Mouse (Mus musculus): ENCODE results near the gene Akr1b8. TPM values are rescaled to one million over a fixed set of nuclear protein-coding genes. Genes with fewer than 3 reads are reported as not detected.
"Not testable (repeated sequence)": the region's sequence is repeated elsewhere in the genome, so short reads cannot be mapped to it uniquely, and the experiment has no call there.

The Akr1b8 gene
- polyA plus RNA-seq, 1 experiment: 1.00 TPM

DNA sequence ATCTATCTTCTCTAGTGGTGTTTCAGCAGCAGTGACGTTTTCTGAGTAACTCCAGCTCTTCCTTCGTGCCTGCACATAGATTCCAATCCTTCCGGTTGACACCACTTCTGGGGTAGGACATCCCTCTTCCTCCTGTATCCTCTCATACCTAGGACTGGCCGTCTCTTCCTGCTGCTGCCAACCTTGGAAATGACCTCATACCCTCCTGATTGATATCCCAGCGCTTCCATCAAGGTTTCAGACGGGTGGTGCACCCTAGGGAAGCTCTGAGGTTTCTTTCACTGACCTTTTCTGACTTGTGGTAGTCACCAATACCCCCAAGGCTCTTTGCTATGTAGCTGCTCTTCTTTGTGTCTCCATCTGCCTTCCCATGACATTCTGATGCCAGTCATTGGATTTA lies 44.5 kb downstream of the Akr1b8 start:
- no peak for DNase-seq (ENCODE audit: extremely low spot score in 1 of 2, low spot score in 1 of 2)

DNA sequence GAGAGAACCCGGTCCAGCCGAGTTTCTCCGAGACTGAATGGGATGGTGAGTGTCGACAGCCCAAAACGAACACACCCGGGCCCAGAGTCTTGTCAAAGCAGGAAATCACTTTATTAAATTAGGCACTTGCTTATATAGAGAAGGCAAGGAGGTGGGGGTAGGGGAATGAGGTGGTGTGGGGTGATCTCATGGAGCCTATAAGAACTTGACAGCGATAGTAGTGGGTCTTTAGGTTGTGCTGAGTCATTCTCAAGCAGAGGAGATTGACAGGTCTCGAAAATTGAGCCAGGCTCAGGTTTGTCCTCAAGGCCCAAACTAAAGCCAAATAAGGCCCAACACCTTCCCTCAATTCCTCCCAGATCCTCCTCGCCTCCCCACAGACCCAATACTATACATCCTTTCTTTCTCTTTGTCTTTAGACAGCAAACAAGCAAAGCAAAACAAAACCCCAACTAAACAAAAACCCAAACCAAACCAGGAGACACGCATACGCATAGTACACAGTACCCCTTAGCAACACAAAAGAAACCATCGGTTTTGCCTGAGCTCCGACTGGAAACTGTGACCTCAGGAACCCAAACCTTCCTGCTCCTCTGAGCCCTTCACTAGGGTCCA lies 45.8 kb downstream of the Akr1b8 start:
- no peak for DNase-seq (ENCODE audit: extremely low spot score in 1 of 2, low spot score in 1 of 2)

DNA sequence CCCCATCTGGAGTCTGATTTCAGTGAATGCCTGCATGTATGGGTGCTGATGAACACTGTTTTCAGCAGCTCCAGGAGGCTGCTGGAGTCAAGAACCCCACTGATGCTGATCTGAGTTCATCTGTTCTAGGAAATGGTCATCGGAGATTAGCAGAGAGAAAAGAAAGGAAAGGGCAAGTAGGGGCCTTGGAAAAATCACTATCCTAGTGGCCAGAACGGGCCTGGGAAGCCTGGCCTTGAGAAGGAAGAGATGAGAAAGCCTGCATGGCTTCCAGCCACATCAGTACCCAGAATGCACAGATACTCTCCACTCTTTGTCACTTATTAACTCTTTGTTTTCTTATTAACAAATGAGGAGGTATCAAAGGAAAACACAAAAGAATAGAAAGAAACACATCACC lies 46.8 kb downstream of the Akr1b8 start:
- DNase-seq (ENCODE audit: extremely low spot score in 1 of 2, low spot score in 1 of 2): no peak

DNA sequence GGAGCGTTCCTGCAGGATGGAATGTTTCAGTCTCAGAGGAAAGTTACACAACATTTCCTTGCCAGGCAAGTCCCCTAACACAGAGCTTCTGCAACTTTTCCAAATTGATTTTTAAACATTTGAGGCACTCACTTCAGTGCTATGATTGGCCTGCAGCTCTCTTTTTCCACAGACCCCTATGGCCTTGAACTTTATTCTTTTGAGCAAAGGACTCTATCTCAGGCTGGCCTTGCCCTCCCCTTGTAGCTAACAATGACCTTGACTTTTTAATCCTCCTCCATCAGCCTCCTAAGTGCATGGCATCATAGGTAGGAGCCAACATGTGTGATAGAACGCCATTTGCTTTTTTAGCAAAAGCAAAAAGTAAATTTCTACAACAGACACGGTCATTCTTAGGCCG lies 52.8 kb downstream of the Akr1b8 start:
- DNase-seq (ENCODE audit: extremely low spot score in 1 of 2, low spot score in 1 of 2): no peak

DNA sequence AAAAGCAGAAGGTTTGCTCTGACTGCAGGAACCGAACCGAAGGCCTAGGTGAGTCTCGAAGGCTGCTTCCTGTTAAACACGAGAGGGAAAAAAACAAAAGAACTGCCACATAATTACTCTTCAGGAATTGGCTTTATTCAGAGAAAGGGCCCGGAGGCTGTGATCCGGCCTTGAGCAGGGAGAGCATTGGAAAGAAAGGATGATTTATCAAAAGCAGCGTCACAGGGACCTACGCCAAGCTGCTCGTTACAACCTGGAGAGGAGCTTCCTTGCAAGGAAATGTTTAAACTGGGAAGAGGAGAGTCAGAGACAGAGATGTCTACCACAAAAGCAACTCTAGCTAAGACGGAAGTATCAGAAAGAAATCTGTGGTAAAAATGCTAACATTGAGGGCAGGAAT lies 53.5 kb downstream of the Akr1b8 start:
- DNase-seq (ENCODE audit: extremely low spot score in 1 of 2, low spot score in 1 of 2): no peak

DNA sequence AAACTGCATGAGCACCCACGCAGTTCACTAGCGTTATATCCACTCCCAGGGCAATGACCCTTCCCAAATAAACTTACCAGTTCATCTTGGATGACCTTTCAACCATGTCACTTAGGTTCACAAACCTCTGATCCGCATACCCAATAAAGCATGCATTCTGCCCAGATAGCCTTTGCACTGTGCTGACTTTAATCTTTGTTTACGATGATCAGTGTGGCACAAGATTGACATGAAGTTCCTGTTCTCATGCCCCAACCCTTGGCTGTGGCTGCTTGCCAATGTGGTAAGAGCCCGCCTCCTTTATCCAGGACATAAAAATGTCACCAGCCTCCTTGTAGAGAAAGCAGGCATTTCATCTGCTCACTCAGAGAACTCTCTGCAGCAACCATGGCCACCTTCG lies 58.1 kb downstream of the Akr1b8 start, which contains the start of gene Akr1b7:
Akr1b7 (plus strand) TSS at position 312 of the 400 bp plus-strand sequence.
- DNase-seq (ENCODE audit: extremely low spot score in 1 of 2, low spot score in 1 of 2): no peak

DNA sequence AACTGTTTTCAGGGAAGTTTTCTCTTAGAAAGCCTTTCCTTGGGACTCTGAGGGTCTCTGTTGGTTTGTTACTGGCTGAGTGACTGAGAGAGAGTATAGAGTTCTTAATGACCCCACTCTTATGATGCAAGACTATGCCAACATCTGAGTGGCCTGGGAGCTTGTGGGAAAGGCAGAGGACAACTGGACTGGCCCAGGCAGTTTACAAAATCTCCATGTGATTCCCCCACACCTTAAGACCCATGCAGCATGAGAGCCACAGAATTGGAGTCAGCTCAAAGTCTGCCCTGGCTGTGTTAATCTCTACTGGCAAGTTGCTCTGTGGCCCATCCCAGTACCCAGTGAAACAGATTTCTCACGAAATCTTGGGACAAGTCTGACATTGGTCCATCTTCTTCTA lies 58.8 kb downstream of the Akr1b8 start:
- no peak for DNase-seq (ENCODE audit: extremely low spot score in 1 of 2, low spot score in 1 of 2)

DNA sequence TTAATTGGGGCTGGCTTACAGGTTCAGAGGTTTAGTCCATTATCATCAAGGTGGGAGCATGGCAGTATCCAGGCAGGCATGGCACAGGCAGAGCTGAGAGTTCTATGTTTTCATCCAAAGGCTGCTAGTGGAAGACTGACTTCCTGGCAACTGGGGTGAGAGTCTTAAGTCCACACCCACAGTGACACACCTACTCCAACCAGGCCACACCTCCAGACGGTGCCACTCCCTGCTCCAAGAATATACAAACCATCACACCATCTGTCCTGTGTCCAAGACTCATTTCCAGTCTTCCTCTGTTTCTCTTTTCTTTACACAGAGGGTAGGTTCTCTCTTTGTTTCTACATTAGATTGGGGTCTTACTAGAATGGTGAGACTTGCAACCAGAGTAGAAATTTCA lies 59.5 kb downstream of the Akr1b8 start:
- DNase-seq (ENCODE audit: extremely low spot score in 1 of 2, low spot score in 1 of 2): not testable (repeated sequence)

DNA sequence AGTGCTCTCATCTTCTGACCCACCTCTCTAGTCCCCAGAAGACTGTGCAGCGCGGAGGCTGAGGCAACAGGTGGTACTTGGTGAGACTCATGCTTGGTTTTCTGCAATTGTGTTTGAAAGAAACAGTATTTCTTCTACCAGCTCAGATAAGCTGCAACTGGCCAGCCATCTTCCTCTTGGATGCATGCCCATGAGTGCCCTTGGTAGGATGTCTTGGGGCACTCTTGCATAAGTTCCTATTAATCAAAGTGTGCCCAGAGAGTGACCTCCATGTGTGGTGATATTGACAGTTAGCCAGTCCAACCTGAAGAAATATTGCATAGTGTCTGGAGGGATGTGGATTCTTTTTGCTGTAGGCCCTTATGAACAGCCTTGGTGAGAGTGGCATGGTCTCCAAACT lies 62.6 kb downstream of the Akr1b8 start:
- DNase-seq (ENCODE audit: extremely low spot score in 1 of 2, low spot score in 1 of 2): no peak

Other genes starting within 250 kb of the Akr1b8 start
- gene Slc35b4, start 177.0 kb upstream of the Akr1b8 start, polyA plus RNA-seq (2012; rRNA removed): 47.1 and 52.6 TPM in 2 replicates
- gene Akr1b3, start 36.6 kb upstream of the Akr1b8 start, polyA plus RNA-seq (2012; rRNA removed): 72.4 and 73.9 TPM in 2 replicates
- gene Akr1b10, start 30.1 kb downstream of the Akr1b8 start, polyA plus RNA-seq (2012; rRNA removed): 32.4 and 34.0 TPM in 2 replicates
- 0.10 and 0.11 TPM in 2 replicates for gene Akr1b7, start 58.2 kb downstream of the Akr1b8 start, polyA plus RNA-seq (2012; rRNA removed)
- 75.5 and 82.1 TPM in 2 replicates for gene Bpgm, start 122.1 kb downstream of the Akr1b8 start, polyA plus RNA-seq (2012; rRNA removed)
- 21.9 and 31.0 TPM in 2 replicates for gene Cald1, start 244.4 kb downstream of the Akr1b8 start, polyA plus RNA-seq (2012; rRNA removed)

Measured in frontal cortex, adult 2 months (tissue).